Mouse (Mus musculus) neural tube, embryonic 14.5 days (tissue): Measurements from ENCODE around the gene Cat. TPM values are rescaled to one million over a fixed set of nuclear protein-coding genes. Genes with fewer than 3 reads are reported as not detected.

ENCODE experiments used
- ATAC-seq: fragments of 200-750 bp; cut with Nextera tagmentation; 2 replicates; pipeline ENCODE4 v1.8.0; 2017; ENCODE audit warnings: low read depth, mild to moderate bottlenecking, moderate TSS enrichment, moderate library complexity
- H3K27ac ChIP-seq: fragments of 300-500 bp; sonication (generic); 2 replicates; pipeline ENCODE4 v1.5.1; 2014; ENCODE audit warnings: low read depth, mild to moderate bottlenecking, control low read depth, low read length, moderate library complexity, mixed read lengths
- H3K27me3 ChIP-seq: fragments of 300-500 bp; sonication (generic); 2 replicates; pipeline ENCODE4 v1.6.1; 2014; ENCODE audit warnings: low read length; ENCODE audit not compliant: control insufficient read depth, insufficient read depth
- H3K36me3 ChIP-seq: fragments of 300-500 bp; sonication (generic); 2 replicates; pipeline ENCODE4 v1.6.1; 2014; ENCODE audit warnings: low read length, mixed read lengths; ENCODE audit not compliant: control insufficient read depth, insufficient read depth
- H3K4me1 ChIP-seq: fragments of 300-500 bp; sonication (generic); 2 replicates; pipeline ENCODE4 v1.6.1; 2014; ENCODE audit warnings: low read length; ENCODE audit not compliant: control insufficient read depth, insufficient read depth
- H3K4me2 ChIP-seq: fragments of 300-500 bp; sonication (generic); 2 replicates; pipeline ENCODE4 v1.6.1; 2014; ENCODE audit warnings: mild to moderate bottlenecking, low read depth, low read length, control low read depth
- H3K4me3 ChIP-seq: fragments of 300-500 bp; sonication (generic); 2 replicates; pipeline ENCODE4 v1.5.1; 2014; ENCODE audit warnings: low read depth, low read length, control low read depth, mixed read lengths
- H3K9ac ChIP-seq: fragments of 300-500 bp; sonication (generic); replicated peaks from 2 replicates; pipeline ENCODE4 v1.6.1; 2014; ENCODE audit warnings: low read depth, mild to moderate bottlenecking, control low read depth, low read length, mixed read lengths
- H3K9me3 ChIP-seq: fragments of 300-500 bp; sonication (generic); 2 replicates; pipeline ENCODE4 v1.6.1; 2016; ENCODE audit warnings: low read length; ENCODE audit not compliant: control insufficient read depth
- WGBS: fragments of 180-500 bp; shearing (Covaris S2); extraction: QIAGEN DNeasy Blood & Tissue Kit; methylation state at CpG from one replicate; pipeline ENCODE4 v1.1.7; 2014; 5-methylcytosine and 5-hydroxymethylcytosine counted together
- polyA plus RNA-seq: library from polyadenylated mRNA; unstranded; fragments of >200 nt; fragmentation: Nextera tagmentation; extraction: Ambion mirVana; gene quantifications from 2 replicates; pipeline ENCODE4 v1.2.1, GENCODE M21; 2014

Gene Cat
- polyA plus RNA-seq, 1 experiment from 2014 or later, result 104 TPM

- WGBS, result 91% methylated on average over 1 of the region's 1 CpGs
- Histone ChIP-seq H3K9ac (no peak overlapping the region), H3K9me3 (no peaks in the 10 kb centered on the region), H3K4me2 (no peak overlapping the region), H3K27ac (no peak overlapping the region), H3K4me3 (no peak overlapping the region), H3K36me3 (no peaks in the 10 kb centered on the region), H3K27me3 (no peaks in the 10 kb centered on the region), H3K4me1 (no peaks in the 10 kb centered on the region)
- ATAC-seq, result no peak
These were observed 19.5 kb upstream of the Cat start for GRCm38 (mm10) chr2:103504463-103504862.

GRCm38 (mm10) chr2:103500769-103501168 lies 15.8 kb upstream of the Cat start:
- no peaks in the 10 kb centered on the region for H3K36me3 ChIP-seq
- H3K9me3 ChIP-seq, result no peaks in the 10 kb centered on the region
- H3K27me3 ChIP-seq, result no peaks in the 10 kb centered on the region
- no peak for ATAC-seq
- no peaks in the 10 kb centered on the region for H3K4me1 ChIP-seq
- no peak overlapping the region for H3K4me3 ChIP-seq
- WGBS, result 76% methylated on average over 2 of the region's 2 CpGs
- H3K9ac ChIP-seq, result no peak overlapping the region
- H3K4me2 ChIP-seq, result no peak overlapping the region
- H3K27ac ChIP-seq, result no peak overlapping the region

GRCm38 (mm10) chr2:103495633-103496418 lies 10.9 kb upstream of the Cat start:
- Histone ChIP-seq H3K27ac (no peak overlapping the region), H3K4me2 (no peak overlapping the region), H3K36me3 (no peaks in the 10 kb centered on the region), H3K4me1 (no peaks in the 10 kb centered on the region), H3K4me3 (no peak overlapping the region), H3K9ac (no peak overlapping the region), H3K27me3 (no peaks in the 10 kb centered on the region), H3K9me3 (no peaks in the 10 kb centered on the region)
- ATAC-seq, result no peak
- 90% methylated on average over 6 of the region's 6 CpGs for WGBS

- no peak for ATAC-seq
These were observed 8.9 kb upstream of the Cat start for GRCm38 (mm10) chr2:103493827-103494226.

GRCm38 (mm10) chr2:103492526-103492925 lies 7.6 kb upstream of the Cat start:
- Histone ChIP-seq H3K4me3 (no peak overlapping the region), H3K9ac (no peak overlapping the region), H3K4me1 (no peaks in the 10 kb centered on the region), H3K9me3 (no peaks in the 10 kb centered on the region), H3K27me3 (no peaks in the 10 kb centered on the region), H3K27ac (no peak overlapping the region), H3K4me2 (no peak overlapping the region), H3K36me3 (no peaks in the 10 kb centered on the region)
- WGBS, result 90% methylated on average over 4 of the region's 4 CpGs
- no peak for ATAC-seq

More at GRCm38 (mm10) chr2:103493827-103494226, 8.9 kb upstream of the Cat start:
- H3K27ac ChIP-seq, result no peak overlapping the region
- H3K4me1 ChIP-seq, result no peaks in the 10 kb centered on the region
- no peaks in the 10 kb centered on the region for H3K27me3 ChIP-seq
- no peaks in the 10 kb centered on the region for H3K36me3 ChIP-seq
- WGBS, result 70% methylated on average over 4 of the region's 4 CpGs
- no peaks in the 10 kb centered on the region for H3K9me3 ChIP-seq
- H3K4me2 ChIP-seq, result no peak overlapping the region
- no peak overlapping the region for H3K4me3 ChIP-seq
- no peak overlapping the region for H3K9ac ChIP-seq

- Histone ChIP-seq H3K4me2 (peak overlapping the region; percentile 46), H3K27me3 (no peaks in the 10 kb centered on the region), H3K4me3 (peak overlapping the region; percentile 69), H3K36me3 (no peaks in the 10 kb centered on the region), H3K9ac (peak overlapping the region; percentile 78), H3K27ac (peak overlapping the region; percentile 94; the same call in 1 of the 2 replicates), H3K9me3 (no peaks in the 10 kb centered on the region), H3K4me1 (peaks cover 9% of the 10 kb centered on the region)
- ATAC-seq, result no peak
- WGBS, result 37% methylated on average over 5 of the region's 5 CpGs
These were observed 907 bp downstream of the Cat start for GRCm38 (mm10) chr2:103483986-103484520.

GRCm38 (mm10) chr2:103483289-103483985 lies 1.5 kb downstream of the Cat start:
- H3K9ac ChIP-seq, result no peak overlapping the region
- peak overlapping the region; percentile 46 for H3K4me2 ChIP-seq
- ATAC-seq, result no peak
- WGBS, result 89% methylated on average over 7 of the region's 7 CpGs
- peak overlapping the region; percentile 69; the same call in 1 of the 2 replicates for H3K4me3 ChIP-seq
- H3K4me1 ChIP-seq, result peaks cover 9% of the 10 kb centered on the region
- no peaks in the 10 kb centered on the region for H3K9me3 ChIP-seq
- no peaks in the 10 kb centered on the region for H3K27me3 ChIP-seq
- H3K36me3 ChIP-seq, result no peaks in the 10 kb centered on the region
- H3K27ac ChIP-seq, result no peak overlapping the region

- ATAC-seq, result no peak
- Histone ChIP-seq H3K4me3 (no peak overlapping the region), H3K4me1 (peaks cover 9% of the 10 kb centered on the region), H3K9me3 (no peaks in the 10 kb centered on the region), H3K4me2 (no peak overlapping the region), H3K27me3 (no peaks in the 10 kb centered on the region), H3K27ac (no peak overlapping the region), H3K36me3 (no peaks in the 10 kb centered on the region), H3K9ac (no peak overlapping the region)
- WGBS, result 87% methylated on average over 11 of the region's 11 CpGs
These were observed 3.4 kb downstream of the Cat start for GRCm38 (mm10) chr2:103481314-103482231.
